Mouse (Mus musculus): Measurements from ENCODE around the gene Fuom. TPM values are rescaled to one million over a fixed set of nuclear protein-coding genes. Genes with fewer than 3 reads are reported as not detected.

The Fuom gene
- total and polyA plus RNA-seq, 2 experiments from 2014 or later = 47.0 to 47.6 TPM

DNA sequence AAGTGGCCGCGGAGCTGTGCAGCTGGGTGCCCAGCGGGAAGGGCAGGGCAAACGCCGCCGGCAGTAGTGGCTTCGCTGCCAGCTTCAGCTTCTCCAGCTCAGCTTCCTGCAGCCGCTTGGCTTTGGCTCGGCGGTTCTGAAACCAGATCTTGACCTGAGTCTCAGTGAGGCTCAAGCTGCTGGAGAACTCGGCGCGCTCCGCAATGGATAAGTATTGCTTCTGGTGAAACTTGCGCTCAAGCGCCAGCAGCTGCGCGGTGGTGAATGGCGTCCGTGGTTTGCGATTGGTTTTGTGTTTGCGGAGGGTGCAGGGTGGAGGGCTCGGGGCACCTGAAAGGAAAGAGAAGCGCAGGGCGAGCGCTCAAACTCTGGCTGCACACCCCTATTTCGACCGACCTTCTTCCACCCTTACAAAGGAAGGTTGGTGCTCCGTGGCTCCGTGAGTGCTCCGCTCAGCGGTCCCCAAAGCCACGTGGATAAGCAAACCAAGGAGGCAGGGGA is 54.4 kb downstream of the Fuom start:
- peak; percentile 37 for DNase-seq (ENCODE audit: low spot score)
- Histone ChIP-seq H3K4me1 (ENCODE audit: insufficient read depth, low read length) (peaks cover 4% of the 10 kb centered on the region; the same call in 1 of the 2 replicates), H3K27ac (ENCODE audit: low read depth, low read length) (no peak overlapping the region), H3K36me3 (ENCODE audit: insufficient read depth, low read length) (no peaks in the 10 kb centered on the region), H3K9ac (replicated peaks; ENCODE audit: low read length, poor library complexity, severe bottlenecking) (no peak overlapping the region), H3K4me2 (ENCODE audit: low read depth, low read length, poor library complexity, severe bottlenecking) (peak overlapping the region; percentile 47), H3K9me3 (ENCODE audit: low read length) (no peaks in the 10 kb centered on the region), H3K4me3 (ENCODE audit: low read depth, low read length) (peak overlapping the region; percentile 31), H3K27me3 (ENCODE audit: insufficient read depth, low read length) (peaks cover 91% of the 10 kb centered on the region)
- no peak for TF ChIP-seq CTCF (IDR thresholded peaks at IDR 0.05)
- ATAC-seq (ENCODE audit: low FRiP score) = peak; percentile 23; the same call in 1 of the 2 replicates
- under 1% methylated on average over 33 of the region's 33 CpGs for WGBS

Other genes starting within 250 kb of the Fuom start
- 71.5 and 80.6 TPM in 2 replicates for gene Kndc1, start 207.7 kb downstream of the Fuom start, total RNA-seq (2014; rRNA removed)
- gene Kndc1, start 207.7 kb downstream of the Fuom start, polyA plus RNA-seq (2015; fragmentation: Nextera tagmentation; extraction: Ambion mirVana) = 20.2 and 22.4 TPM in 2 replicates
- gene Utf1, start 158.7 kb downstream of the Fuom start, total RNA-seq (2014; rRNA removed) = not detected in 2 replicates
- gene Utf1, start 158.7 kb downstream of the Fuom start, polyA plus RNA-seq (2015; fragmentation: Nextera tagmentation; extraction: Ambion mirVana) = not detected in 2 replicates
- 1.0 and 1.6 TPM in 2 replicates for gene 6430531B16Rik, start 123.7 kb downstream of the Fuom start, total RNA-seq (2014; rRNA removed)
- gene 6430531B16Rik, start 123.7 kb downstream of the Fuom start, polyA plus RNA-seq (2015; fragmentation: Nextera tagmentation; extraction: Ambion mirVana) = 1.5 and 1.6 TPM in 2 replicates
- gene Adam8, start 109.9 kb downstream of the Fuom start, total RNA-seq (2014; rRNA removed) = 1.2 and 2.7 TPM in 2 replicates
- gene Adam8, start 109.9 kb downstream of the Fuom start, polyA plus RNA-seq (2015; fragmentation: Nextera tagmentation; extraction: Ambion mirVana) = 0.42 and 0.53 TPM in 2 replicates
- gene Zfp511, start 66.0 kb downstream of the Fuom start, total RNA-seq (2014; rRNA removed) = 33.6 and 42.5 TPM in 2 replicates
- 63.5 and 68.5 TPM in 2 replicates for gene Zfp511, start 66.0 kb downstream of the Fuom start, polyA plus RNA-seq (2015; fragmentation: Nextera tagmentation; extraction: Ambion mirVana)
- 66.9 and 70.1 TPM in 2 replicates for gene Tubgcp2, start 65.8 kb downstream of the Fuom start, total RNA-seq (2014; rRNA removed)
- 61.6 and 65.2 TPM in 2 replicates for gene Tubgcp2, start 65.8 kb downstream of the Fuom start, polyA plus RNA-seq (2015; fragmentation: Nextera tagmentation; extraction: Ambion mirVana)
- gene Msx3, start 53.4 kb downstream of the Fuom start, total RNA-seq (2014; rRNA removed) = 0.16 and 0.47 TPM in 2 replicates
- 0.10 TPM in 1 of 2 replicates, not detected in the other for gene Msx3, start 53.4 kb downstream of the Fuom start, polyA plus RNA-seq (2015; fragmentation: Nextera tagmentation; extraction: Ambion mirVana)
- 404 and 435 TPM in 2 replicates for gene Caly, start 19.9 kb downstream of the Fuom start, total RNA-seq (2014; rRNA removed)
- gene Caly, start 19.9 kb downstream of the Fuom start, polyA plus RNA-seq (2015; fragmentation: Nextera tagmentation; extraction: Ambion mirVana) = 595 and 645 TPM in 2 replicates
- not detected in 2 replicates for gene Prap1, start 9.0 kb downstream of the Fuom start, total RNA-seq (2014; rRNA removed)
- not detected in 2 replicates for gene Prap1, start 9.0 kb downstream of the Fuom start, polyA plus RNA-seq (2015; fragmentation: Nextera tagmentation; extraction: Ambion mirVana)
- gene Paox, start 13.4 kb upstream of the Fuom start, total RNA-seq (2014; rRNA removed) = 8.7 and 12.5 TPM in 2 replicates
- 6.9 and 8.6 TPM in 2 replicates for gene Paox, start 13.4 kb upstream of the Fuom start, polyA plus RNA-seq (2015; fragmentation: Nextera tagmentation; extraction: Ambion mirVana)
- gene Echs1, start 14.0 kb upstream of the Fuom start, total RNA-seq (2014; rRNA removed) = 75.5 and 78.1 TPM in 2 replicates
- gene Echs1, start 14.0 kb upstream of the Fuom start, polyA plus RNA-seq (2015; fragmentation: Nextera tagmentation; extraction: Ambion mirVana) = 108 and 119 TPM in 2 replicates
- gene Mtg1, start 35.1 kb upstream of the Fuom start, total RNA-seq (2014; rRNA removed) = 9.9 and 10.0 TPM in 2 replicates
- gene Mtg1, start 35.1 kb upstream of the Fuom start, polyA plus RNA-seq (2015; fragmentation: Nextera tagmentation; extraction: Ambion mirVana) = 31.3 and 33.7 TPM in 2 replicates
- 63.9 and 70.5 TPM in 2 replicates for gene Sprn, start 52.4 kb upstream of the Fuom start, total RNA-seq (2014; rRNA removed)
- 34.9 and 38.3 TPM in 2 replicates for gene Sprn, start 52.4 kb upstream of the Fuom start, polyA plus RNA-seq (2015; fragmentation: Nextera tagmentation; extraction: Ambion mirVana)
- gene Olfr522, start 62.3 kb upstream of the Fuom start, total RNA-seq (2014; rRNA removed) = not detected in 2 replicates
- gene Olfr522, start 62.3 kb upstream of the Fuom start, polyA plus RNA-seq (2015; fragmentation: Nextera tagmentation; extraction: Ambion mirVana) = not detected in 2 replicates
- not detected in 2 replicates for gene Olfr523, start 70.8 kb upstream of the Fuom start, total RNA-seq (2014; rRNA removed)
- gene Olfr523, start 70.8 kb upstream of the Fuom start, polyA plus RNA-seq (2015; fragmentation: Nextera tagmentation; extraction: Ambion mirVana) = 0.05 TPM in 1 of 2 replicates, not detected in the other
- not detected in 2 replicates for gene Olfr524, start 103.5 kb upstream of the Fuom start, total RNA-seq (2014; rRNA removed)
- gene Olfr524, start 103.5 kb upstream of the Fuom start, polyA plus RNA-seq (2015; fragmentation: Nextera tagmentation; extraction: Ambion mirVana) = not detected in 2 replicates
- not detected in 2 replicates for gene Cd163l1, start 115.8 kb upstream of the Fuom start, total RNA-seq (2014; rRNA removed)
- gene Cd163l1, start 115.8 kb upstream of the Fuom start, polyA plus RNA-seq (2015; fragmentation: Nextera tagmentation; extraction: Ambion mirVana) = not detected in 2 replicates
- gene 5830411N06Rik, start 144.8 kb upstream of the Fuom start, total RNA-seq (2014; rRNA removed) = not detected in 2 replicates
- 0.04 TPM in 1 of 2 replicates, not detected in the other for gene 5830411N06Rik, start 144.8 kb upstream of the Fuom start, polyA plus RNA-seq (2015; fragmentation: Nextera tagmentation; extraction: Ambion mirVana)
- not detected in 2 replicates for gene Olfr525, start 218.4 kb upstream of the Fuom start, total RNA-seq (2014; rRNA removed)
- gene Olfr525, start 218.4 kb upstream of the Fuom start, polyA plus RNA-seq (2015; fragmentation: Nextera tagmentation; extraction: Ambion mirVana) = not detected in 2 replicates
- gene Olfr527, start 231.6 kb upstream of the Fuom start, total RNA-seq (2014; rRNA removed) = not detected in 2 replicates
- not detected in 2 replicates for gene Olfr527, start 231.6 kb upstream of the Fuom start, polyA plus RNA-seq (2015; fragmentation: Nextera tagmentation; extraction: Ambion mirVana)

Measured in midbrain, postnatal 0 days (tissue).